8 mouse cellular contexts compared by ENCODE assay signal in the genomic region with DNA sequence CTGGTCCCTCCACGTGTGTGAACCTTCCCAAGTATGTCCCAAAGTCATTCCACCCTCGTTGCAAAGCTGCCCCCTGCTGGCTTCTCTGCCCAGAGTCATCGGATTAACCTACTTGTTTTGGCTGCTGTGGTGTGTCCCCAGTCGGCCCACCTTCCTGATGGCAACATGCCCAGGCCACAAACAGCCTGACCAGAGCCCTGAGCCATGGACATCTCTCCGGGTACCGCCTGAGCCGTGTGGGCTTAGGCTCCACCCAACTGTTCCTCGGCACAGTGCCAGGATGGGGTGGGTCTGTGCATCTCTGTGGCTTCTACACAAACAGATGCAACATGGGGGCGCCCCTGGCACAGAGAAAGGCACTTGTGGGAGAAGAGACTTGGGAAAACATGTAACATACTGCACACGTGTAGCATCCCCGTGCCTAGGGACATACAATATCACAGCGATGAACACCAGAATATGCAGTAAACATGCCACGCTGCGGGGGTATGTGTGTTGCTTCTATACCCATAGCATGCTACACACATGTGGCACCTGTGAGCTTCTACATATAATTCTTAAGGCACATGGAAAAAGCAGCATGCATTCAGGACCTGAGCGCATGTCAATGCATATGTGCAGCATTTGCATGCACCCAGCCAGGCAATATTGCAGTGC. TPM values are rescaled to one million over a fixed set of nuclear protein-coding genes. Genes with fewer than 3 reads are reported as not detected.
DNase-seq lines count a peak whose midpoint lies in the region; ATAC-seq and TF ChIP-seq lines count a peak whose summit lies in the region.

No protein-coding gene starts in this region.

- 1% methylated on average over 15 of the region's 15 CpGs for WGBS in forebrain, embryonic 14.5 days
- WGBS in liver, embryonic 12.5 days (ENCODE audit: insufficient replicate concordance), result 4% methylated on average over 15 of the region's 15 CpGs
- WGBS in neural tube, embryonic 11.5 days, result 5% methylated on average over 15 of the region's 15 CpGs

- peaks cover 85% of the 10 kb centered on the region for H3K4me1 ChIP-seq in E14TG2a.4 (replicated peaks; ENCODE audit: low read depth, low read length)
- H3K4me1 ChIP-seq in brown adipose tissue, adult 24 weeks (ENCODE audit: control insufficient read depth, insufficient read depth, insufficient read length, low read length), result peaks cover 4% of the 10 kb centered on the region; the same call in 1 of the 2 replicates
- peaks cover 52% of the 10 kb centered on the region for H3K4me1 ChIP-seq in forebrain, embryonic 14.5 days (ENCODE audit: control insufficient read depth, insufficient read depth, low read length)
- peaks cover 19% of the 10 kb centered on the region for H3K4me1 ChIP-seq in liver, embryonic 12.5 days
- peaks cover 33% of the 10 kb centered on the region for H3K4me1 ChIP-seq in neural tube, embryonic 11.5 days (ENCODE audit: control insufficient read depth, insufficient read depth, low read length)

- peak overlapping the region; percentile 84 for H3K4me2 ChIP-seq in forebrain, embryonic 14.5 days (ENCODE audit: low read length)
- peak overlapping the region; percentile 68 for H3K4me2 ChIP-seq in liver, embryonic 12.5 days
- peak overlapping the region; percentile 98 for H3K4me2 ChIP-seq in neural tube, embryonic 11.5 days (ENCODE audit: low read depth)

- TF ChIP-seq CTCF in E14TG2a.4 (conservative IDR thresholded peaks at IDR 0.05; ENCODE audit: low read length), result 0 out of 2 replicates have a peak, but pooled peaks have one; percentile 19

- H3K4me3 ChIP-seq in E14TG2a.4 (replicated peaks; ENCODE audit: low read length), result peak overlapping the region; percentile 78
- peak overlapping the region; percentile 30; the same call in 1 of the 2 replicates for H3K4me3 ChIP-seq in brown adipose tissue, adult 24 weeks (ENCODE audit: insufficient read depth, low read depth, low read length)
- peak overlapping the region; percentile 72 for H3K4me3 ChIP-seq in forebrain, embryonic 14.5 days (ENCODE audit: low read depth, low read length)
- 0 out of 2 replicates have a peak overlapping the region, but pooled peaks have one; percentile 50 for H3K4me3 ChIP-seq in liver, embryonic 12.5 days
- peak overlapping the region; percentile 72 for H3K4me3 ChIP-seq in neural tube, embryonic 11.5 days (ENCODE audit: low read depth, low read length)

- no peak overlapping the region for H3K27ac ChIP-seq in brown adipose tissue, adult 24 weeks (replicated peaks; ENCODE audit: low read depth, low read length)
- 0 out of 2 replicates have a peak overlapping the region, but pooled peaks have one; percentile 4 for H3K27ac ChIP-seq in forebrain, embryonic 14.5 days (ENCODE audit: low read depth, low read length)
- H3K27ac ChIP-seq in liver, embryonic 12.5 days, result no peak overlapping the region
- no peak overlapping the region for H3K27ac ChIP-seq in neural tube, embryonic 11.5 days (ENCODE audit: low read depth, low read length)

- H3K9me3 ChIP-seq in E14TG2a.4 (ENCODE audit: low read length), result no peaks in the 10 kb centered on the region
- H3K9me3 ChIP-seq in forebrain, embryonic 14.5 days (replicated peaks; ENCODE audit: control insufficient read depth, low read length), result no peaks in the 10 kb centered on the region
- no peaks in the 10 kb centered on the region for H3K9me3 ChIP-seq in liver, embryonic 12.5 days (replicated peaks)
- no peaks in the 10 kb centered on the region for H3K9me3 ChIP-seq in neural tube, embryonic 11.5 days (ENCODE audit: control insufficient read depth, low read length)

- peak; percentile 54 for ATAC-seq in forebrain, embryonic 14.5 days
- ATAC-seq in liver, embryonic 12.5 days, result no peak
- ATAC-seq in neural tube, embryonic 11.5 days (ENCODE audit: insufficient read depth, low FRiP score, low TSS enrichment), result 0 out of 2 replicates have a peak, but pooled peaks have one; percentile 5

- intact Hi-C loops in heart, postnatal 10 days (cut with DNase I), result loop anchor here (1.0 to 5.0 kb wide), 2 partner anchors 25 to 282 kb away; no protein-coding TSS in a partner anchor

- peak overlapping the region; percentile 87; the same call in 1 of the 2 replicates for H3K9ac ChIP-seq in forebrain, embryonic 14.5 days (ENCODE audit: low read length)
- no peak overlapping the region for H3K9ac ChIP-seq in liver, embryonic 12.5 days
- no peak overlapping the region for H3K9ac ChIP-seq in neural tube, embryonic 11.5 days (ENCODE audit: low read length)

- DNase-seq in forebrain, embryonic 14.5 days (ENCODE audit: low spot score), result peak; percentile 87
- peak; percentile 80 to 87 for DNase-seq in heart, postnatal 10 days
- peak; percentile 67 to 87 for DNase-seq in kidney, postnatal 36 days
- DNase-seq in neural tube, embryonic 11.5 days (ENCODE audit: low spot score), result peak; percentile 69
- peak; percentile 86 for DNase-seq in testis, postnatal 10 days (ENCODE audit: low spot score)

- peaks cover 94% of the 10 kb centered on the region for H3K27me3 ChIP-seq in E14TG2a.4 (ENCODE audit: insufficient read depth, low read length)
- H3K27me3 ChIP-seq in forebrain, embryonic 14.5 days (replicated peaks; ENCODE audit: control insufficient read depth, insufficient read depth, low read length), result peaks cover 7% of the 10 kb centered on the region; the same call in 1 of the 2 replicates
- H3K27me3 ChIP-seq in liver, embryonic 12.5 days (replicated peaks), result peaks cover 100% of the 10 kb centered on the region
- H3K27me3 ChIP-seq in neural tube, embryonic 11.5 days (ENCODE audit: control insufficient read depth, insufficient read depth, low read length), result peaks cover 49% of the 10 kb centered on the region

- H3K36me3 ChIP-seq in E14TG2a.4 (ENCODE audit: insufficient read depth, low read length), result no peaks in the 10 kb centered on the region
- H3K36me3 ChIP-seq in forebrain, embryonic 14.5 days (ENCODE audit: control insufficient read depth, insufficient read depth, low read length), result no peaks in the 10 kb centered on the region
- no peaks in the 10 kb centered on the region for H3K36me3 ChIP-seq in liver, embryonic 12.5 days
- H3K36me3 ChIP-seq in neural tube, embryonic 11.5 days (ENCODE audit: control insufficient read depth, insufficient read depth, low read length), result no peaks in the 10 kb centered on the region

RNA-seq across cellular contexts. Expression of gene Adgrb2, which starts 0.8 kb away (rescaled TPM):
- not detected in 2 replicates for polyA plus RNA-seq in brown adipose tissue, adult 24 weeks (2012; ENCODE audit: insufficient read depth, insufficient read length, missing spikeins)
- 6.6 and 12.3 TPM in 2 replicates for polyA plus RNA-seq in forebrain, embryonic 14.5 days (2014; fragmentation: Nextera tagmentation; extraction: Ambion mirVana)
- total RNA-seq in heart, postnatal 10 days (2021), result 1 to 10 TPM; 3.2 to 3.4 TPM
- polyA plus RNA-seq in liver, embryonic 12.5 days (2016; fragmentation: Nextera tagmentation; extraction: Ambion mirVana), result 0.17 and 0.92 TPM in 2 replicates
- polyA plus RNA-seq in neural tube, embryonic 11.5 days (2014; fragmentation: Nextera tagmentation; extraction: Ambion mirVana), result 2.5 and 2.8 TPM in 2 replicates

RNA-seq across cellular contexts. Expression of gene Spocd1, which starts 54.8 kb away (rescaled TPM):
- not detected in 2 replicates for polyA plus RNA-seq in brown adipose tissue, adult 24 weeks (2012; ENCODE audit: insufficient read depth, insufficient read length, missing spikeins)
- not detected in 2 replicates for polyA plus RNA-seq in forebrain, embryonic 14.5 days (2014; fragmentation: Nextera tagmentation; extraction: Ambion mirVana)
- total RNA-seq in heart, postnatal 10 days (2021), result under 1 TPM in 1 of 2 experiments, not detected in 1; 0.07 TPM
- 0.04 TPM in 2 replicates for polyA plus RNA-seq in liver, embryonic 12.5 days (2016; fragmentation: Nextera tagmentation; extraction: Ambion mirVana)
- not detected in 2 replicates for polyA plus RNA-seq in neural tube, embryonic 11.5 days (2014; fragmentation: Nextera tagmentation; extraction: Ambion mirVana)
